Mouse (Mus musculus) spleen, embryonic (tissue): Measurements from ENCODE around the gene Smim4.

ENCODE experiments used
- CTCF ChIA-PET: fragments of 350-600 bp; sonication (Branson Sonifier 250); formaldehyde crosslinking; loops from one replicate; lab custom pipeline; 2022; lab: Charles Lee

The Smim4 gene

DNA sequence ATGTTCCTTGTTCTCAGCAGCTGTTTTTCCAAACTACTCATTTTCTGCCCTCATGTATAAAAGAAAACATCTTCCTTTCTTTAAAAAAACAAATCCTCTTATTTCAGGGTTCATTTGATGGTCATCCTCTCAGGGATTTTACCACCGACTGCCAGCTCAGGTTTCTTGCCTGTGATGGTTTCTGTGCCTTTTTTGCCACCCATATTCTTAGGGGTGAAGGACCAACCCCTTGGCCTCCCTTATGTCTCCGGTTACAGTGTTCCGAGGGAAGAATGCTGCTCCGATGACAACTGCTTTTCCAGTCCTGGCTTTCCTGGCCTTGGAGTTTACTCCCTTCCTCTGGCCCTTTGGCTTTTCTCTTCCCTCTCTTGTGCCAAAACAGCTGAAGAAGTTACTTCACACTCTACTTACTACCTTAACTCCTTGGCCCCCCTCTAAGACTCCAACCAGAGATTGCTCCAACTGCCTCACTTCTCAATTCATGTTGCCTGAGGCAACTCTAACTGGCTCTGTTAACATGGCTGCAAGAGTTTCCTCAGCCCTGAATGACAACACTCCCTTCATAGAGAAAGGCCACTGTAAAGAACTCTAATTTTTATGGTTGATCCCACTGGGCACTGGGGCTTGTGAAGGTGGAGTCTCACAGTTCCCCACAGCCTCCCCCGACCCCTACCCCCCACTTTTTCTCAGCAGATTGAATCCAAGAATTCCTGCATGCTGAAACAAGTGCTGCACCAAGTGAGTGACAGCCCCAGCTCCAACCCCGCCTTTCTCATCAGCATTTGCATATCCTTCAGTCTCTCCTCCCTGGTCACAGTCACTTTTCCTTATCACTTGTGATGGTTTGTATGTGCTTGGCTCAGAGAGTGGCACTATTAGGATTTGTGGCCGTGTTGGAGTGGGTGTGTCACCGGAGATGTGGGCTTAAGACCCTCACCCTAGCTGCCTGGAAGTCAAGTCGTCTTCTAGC lies 3.4 kb downstream of the Smim4 start:
- CTCF ChIA-PET: no interaction called here

DNA sequence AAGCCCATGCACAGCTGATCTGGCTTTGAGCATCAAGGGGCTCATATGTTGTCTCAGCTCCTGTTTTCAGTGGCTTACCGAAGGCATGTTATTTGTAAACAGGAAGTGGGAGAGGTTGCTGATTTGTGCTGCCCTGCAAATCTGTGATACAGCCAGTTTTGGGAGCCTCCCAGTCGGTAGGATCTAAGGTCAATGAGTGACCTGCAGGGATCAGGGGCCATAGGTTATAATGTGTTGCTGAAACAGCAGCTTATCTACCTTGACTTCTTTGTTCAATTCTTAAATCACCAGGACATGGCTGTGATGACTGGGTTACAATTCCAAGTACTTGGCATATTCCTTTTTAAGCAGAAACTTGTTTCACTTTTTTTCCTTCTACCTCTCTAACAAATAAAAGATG lies 13.2 kb downstream of the Smim4 start:
- CTCF ChIA-PET: no interaction called here

DNA sequence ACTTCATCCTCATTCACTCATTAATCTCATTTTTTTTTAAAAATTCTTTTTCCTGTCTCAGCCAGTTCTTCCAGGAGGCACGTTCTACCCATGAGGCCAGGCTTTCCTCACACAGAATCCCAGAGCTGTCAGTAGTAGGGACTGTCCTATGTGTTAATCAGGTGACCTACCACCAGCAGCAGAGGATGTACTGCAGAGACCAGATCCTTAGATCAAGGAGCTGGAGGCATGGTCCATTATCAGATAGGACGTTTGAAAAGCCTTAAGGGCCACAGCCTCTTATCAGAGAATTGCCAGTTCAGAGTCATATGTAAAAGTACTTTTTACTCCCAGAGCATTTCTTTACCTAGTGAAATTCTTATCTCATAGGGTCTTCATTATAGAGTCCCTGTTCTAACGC lies 14.7 kb downstream of the Smim4 start:
- CTCF ChIA-PET: no interaction called here

DNA sequence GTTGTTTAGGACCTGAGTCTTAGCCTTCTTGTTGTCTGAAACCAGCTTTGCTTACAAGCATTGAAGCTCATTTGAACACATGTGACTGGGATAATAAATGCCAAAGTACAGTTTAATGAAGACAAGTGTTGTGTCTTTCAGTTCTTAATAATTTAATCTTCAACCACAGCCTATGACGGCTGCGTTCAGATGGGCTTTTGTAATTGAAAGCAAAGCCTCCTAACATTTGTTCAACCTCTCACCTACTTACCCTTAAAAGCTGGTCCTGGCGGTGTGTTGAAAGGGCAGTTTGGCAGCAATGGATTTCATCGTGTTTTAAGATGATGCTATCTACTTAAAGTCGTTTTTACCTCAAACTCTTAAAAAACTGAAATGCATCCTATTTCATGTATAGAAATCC lies 16.6 kb downstream of the Smim4 start:
- CTCF ChIA-PET: no interaction called here

DNA sequence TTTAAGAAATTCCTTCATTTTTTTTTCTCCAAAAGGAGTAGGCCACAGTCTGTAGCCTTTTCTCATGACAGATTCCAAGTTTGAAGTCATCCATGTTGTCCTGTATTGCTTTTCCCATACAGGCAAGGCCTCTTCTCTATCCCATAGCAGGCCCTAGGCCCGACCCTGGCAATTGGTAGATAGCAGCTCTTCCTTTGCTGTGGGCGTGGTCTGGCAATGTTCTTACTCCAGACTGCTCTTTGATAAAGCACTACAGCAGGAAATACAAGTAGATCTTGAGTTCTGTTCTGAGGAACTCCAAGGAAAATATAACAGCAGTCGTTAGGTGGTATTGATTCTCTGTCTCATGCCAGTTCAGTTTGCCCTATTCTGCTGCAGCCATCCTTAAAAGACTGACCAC lies 18.1 kb downstream of the Smim4 start:
- CTCF ChIA-PET: no interaction called here

DNA sequence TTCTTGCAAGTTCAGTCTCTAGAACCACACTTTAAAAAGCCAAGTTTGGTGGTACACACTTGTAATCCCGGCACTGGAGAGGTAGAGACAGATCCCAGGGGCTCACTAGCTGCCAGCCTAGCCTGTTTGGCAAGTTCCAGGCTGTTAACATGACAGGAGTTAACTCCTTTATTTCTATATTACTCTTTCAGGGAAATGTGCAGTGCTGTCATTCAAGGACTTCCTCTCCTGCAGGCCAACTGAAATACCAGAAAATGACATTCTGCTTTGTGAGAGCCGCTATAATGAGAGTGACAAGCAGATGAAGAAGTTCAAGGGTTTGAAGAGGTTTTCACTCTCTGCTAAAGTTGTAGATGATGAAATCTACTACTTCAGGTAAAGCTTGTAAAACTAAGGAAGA lies 23.6 kb downstream of the Smim4 start:
- CTCF ChIA-PET: no interaction called here

DNA sequence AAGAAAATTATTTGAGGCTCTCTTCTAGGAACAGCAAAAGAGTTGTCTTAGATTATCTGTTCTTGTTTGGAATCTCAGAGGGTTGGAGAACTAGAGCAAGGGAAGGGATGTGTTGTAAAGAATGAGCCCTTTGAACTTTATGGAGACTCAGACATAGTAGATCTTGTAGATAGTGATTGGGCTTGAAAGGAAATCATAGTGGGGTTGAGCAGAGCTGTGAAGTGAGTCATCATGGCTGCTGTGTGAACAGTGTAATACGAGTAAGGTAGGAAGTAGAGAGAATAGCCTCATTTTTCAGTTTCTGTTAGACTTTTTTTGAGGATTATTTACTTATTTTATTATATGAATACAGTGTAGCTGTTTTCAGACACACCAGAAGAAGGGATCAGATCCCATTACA lies 38.8 kb downstream of the Smim4 start:
- CTCF ChIA-PET: no interaction called here

DNA sequence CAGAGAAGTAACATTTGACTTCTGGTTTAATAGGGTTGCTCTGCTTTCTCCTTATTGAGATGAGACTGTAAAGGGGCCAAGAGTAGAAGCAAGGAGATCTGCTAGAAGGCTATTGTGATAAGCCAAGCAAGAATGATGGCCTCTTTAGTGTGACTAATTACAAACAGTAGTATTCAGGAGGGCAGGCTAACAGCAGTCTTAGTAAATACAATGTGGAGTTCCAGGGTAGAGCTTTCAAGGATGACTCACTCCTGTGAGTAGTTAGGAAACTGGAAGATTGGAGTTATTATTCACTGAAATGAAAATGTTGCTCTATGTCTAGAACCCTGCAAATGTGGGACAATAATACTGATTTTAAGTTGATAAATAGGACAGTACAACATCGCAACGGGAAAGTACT lies 40.2 kb downstream of the Smim4 start:
- CTCF ChIA-PET: no interaction called here

DNA sequence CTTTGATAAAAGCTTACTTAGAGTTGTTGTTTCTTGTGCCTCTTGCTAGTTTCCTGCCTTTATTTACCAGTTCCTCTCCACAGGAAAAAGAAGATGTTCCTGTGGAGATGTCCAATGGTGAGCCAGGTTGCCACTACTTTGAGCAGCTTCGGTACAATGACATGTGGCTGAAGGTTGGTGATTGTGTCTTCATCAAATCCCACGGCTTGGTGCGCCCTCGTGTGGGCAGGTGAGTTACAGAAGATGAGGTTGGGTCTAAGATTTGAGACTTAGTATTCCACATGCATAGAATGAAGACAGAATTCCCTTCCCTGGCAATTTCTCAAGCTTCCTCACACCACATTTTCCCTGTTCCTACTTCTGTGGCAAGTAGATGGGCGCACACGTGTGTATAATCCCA lies 41.3 kb downstream of the Smim4 start:
- CTCF ChIA-PET: no interaction called here

DNA sequence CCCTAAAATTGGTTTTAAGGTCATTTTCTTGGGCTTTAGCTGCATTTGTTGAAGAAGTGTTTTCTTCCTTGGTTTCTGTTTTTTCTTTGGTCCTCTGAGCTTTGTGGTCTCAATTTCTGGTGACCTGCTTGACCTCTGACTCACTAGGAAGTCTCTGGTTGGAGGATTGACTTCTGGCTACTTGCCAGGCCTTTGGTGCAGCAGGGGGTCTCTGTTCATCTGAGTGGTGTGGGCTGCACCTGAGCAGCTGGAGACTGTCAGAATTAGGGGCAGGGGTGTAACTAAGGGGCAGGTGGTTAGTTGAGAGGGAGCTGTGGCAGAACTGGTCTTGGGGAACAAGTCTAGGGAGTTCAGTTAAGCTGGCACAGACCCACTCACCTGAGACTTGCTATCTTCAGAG lies 47.6 kb downstream of the Smim4 start:
- CTCF ChIA-PET: interaction anchor here (0.6 kb wide), 1 partner anchor 19 kb away, joined by 5 read pairs; no protein-coding TSS in a partner anchor

DNA sequence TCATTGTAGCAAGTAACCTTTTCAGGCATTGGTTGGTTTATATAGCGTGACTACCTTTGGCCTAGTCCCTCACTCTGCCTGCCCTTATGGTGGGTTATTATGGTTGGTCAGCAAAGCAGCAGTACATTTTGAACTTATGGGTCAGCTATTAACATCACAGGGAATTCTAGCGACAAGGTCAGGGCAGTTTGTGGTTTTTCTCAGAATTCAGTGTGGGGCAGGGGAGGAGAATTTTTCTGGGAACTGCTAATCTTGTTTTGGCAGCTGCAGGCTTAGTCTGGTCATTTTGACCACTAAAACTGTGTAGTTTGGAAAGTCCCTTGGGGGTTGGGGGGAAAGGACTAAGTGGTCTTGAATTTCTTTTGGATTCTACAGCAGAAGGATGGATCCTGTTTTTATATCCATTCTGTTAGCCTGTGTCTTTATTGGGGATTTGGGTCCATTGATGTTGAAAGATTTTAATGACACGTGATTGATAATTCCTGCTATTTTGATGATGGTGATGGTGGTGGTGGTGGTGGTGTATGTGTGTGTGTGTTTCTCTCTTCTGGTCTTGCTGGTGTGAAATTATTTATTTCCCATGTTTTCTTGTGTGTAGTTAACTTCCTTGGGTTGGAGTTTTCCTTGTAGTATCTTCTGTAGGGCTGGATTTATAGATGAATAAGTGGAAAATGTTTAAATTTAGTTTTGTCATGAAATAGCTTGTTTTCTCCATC lies 49.3 kb downstream of the Smim4 start:
- CTCF ChIA-PET: no interaction called here

DNA sequence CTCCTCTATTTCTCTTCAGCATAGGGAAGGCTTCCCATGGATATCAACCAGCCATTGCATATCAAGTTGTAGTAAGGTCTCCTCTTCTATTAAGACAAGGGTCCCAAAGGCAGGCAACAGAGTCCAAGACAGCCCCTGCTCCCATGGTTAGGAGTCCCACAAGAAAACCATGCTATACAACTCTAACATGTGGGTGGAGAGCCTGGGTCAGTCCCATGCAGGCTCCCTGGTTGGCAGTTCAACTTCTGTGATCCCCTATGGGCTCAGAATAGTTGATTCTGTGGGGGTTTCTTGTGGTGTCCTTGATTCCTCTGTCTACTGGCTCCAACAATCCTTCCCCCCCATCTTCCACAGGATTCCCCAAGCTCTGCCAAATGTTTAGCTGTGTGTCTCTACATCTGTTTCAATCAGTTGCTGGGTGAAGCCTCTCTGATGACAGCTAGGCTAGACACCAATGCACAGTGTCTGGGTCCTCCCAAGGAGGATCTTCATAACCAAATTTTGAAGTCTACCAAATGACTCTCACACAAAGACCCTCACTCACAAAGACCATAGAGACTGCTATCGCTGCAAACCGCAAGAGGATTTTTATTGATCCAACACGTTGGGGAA lies 50.1 kb downstream of the Smim4 start:
- CTCF ChIA-PET: interaction anchor here (0.6 kb wide), 1 partner anchor 102 kb away, joined by 4 read pairs; no protein-coding TSS in a partner anchor

DNA sequence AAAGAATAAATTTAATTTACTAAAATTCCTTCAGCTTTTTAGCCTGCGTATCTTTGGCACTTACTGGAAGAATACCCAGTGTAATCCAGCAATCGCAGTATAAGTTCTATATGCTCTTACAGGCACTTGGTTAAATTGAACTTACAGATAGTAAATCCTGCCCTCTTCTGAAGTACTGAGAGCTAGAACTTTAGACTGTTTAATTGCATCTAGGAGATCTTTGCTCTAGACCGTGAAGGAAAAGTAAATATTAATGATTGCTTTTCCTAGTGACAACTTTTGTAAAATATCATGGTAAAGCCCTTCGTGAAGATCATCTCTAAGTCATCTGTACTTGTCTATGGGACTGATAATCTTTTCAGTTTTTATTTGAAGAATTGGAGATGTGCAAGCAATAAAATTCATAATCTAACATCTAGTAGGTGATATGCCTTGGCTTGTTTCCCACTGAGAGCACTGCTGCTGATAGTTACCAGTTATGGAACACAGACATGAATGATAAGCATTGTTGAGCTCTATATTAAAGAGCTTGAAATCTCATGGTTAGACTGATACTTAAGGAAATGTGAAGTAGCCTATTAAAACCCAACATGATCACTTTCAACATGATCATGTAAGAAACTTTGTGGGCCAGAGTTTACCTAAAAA lies 59.5 kb downstream of the Smim4 start:
- CTCF ChIA-PET: interaction anchor here (0.7 kb wide), 1 partner anchor 41 kb away, joined by 3 read pairs; no protein-coding TSS in a partner anchor

DNA sequence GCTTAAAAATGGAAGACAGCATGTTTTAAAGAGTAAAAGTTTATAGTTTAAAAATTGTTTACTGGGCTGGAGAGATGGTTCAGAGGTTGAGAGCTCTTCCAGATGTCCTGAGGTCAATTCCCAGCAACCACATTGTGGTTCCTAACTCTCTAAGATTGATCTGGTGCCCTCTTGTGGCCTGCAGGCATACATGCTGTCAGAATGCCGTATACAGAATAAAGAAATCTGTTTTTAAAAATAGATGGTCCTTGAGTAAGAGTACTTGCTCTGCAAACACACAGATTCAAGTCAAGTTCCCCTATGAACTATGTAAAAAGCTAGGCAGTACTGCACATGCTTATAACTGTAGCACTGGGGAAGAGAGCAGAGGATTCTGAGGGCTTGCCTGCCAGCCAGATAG lies 66.5 kb downstream of the Smim4 start:
- CTCF ChIA-PET: no interaction called here

DNA sequence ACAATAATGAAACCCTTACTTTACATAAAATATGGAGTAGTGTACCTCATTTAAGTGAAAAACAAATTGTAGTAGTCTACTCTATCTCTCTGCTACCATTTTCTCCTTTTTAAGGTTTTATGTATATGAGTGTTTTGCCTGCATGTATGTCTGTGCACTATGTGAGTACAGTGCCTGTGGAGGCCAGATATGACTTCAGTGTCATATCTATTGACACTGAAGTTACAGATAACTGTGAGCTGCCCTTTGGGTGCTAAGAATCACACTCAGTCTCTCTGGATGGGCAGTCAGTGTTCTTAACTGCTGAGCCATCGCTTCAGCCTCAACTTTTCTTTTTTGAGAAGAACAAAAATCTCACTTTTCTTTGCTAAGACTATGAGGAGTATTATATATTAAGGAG lies 82.9 kb downstream of the Smim4 start:
- CTCF ChIA-PET: no interaction called here

DNA sequence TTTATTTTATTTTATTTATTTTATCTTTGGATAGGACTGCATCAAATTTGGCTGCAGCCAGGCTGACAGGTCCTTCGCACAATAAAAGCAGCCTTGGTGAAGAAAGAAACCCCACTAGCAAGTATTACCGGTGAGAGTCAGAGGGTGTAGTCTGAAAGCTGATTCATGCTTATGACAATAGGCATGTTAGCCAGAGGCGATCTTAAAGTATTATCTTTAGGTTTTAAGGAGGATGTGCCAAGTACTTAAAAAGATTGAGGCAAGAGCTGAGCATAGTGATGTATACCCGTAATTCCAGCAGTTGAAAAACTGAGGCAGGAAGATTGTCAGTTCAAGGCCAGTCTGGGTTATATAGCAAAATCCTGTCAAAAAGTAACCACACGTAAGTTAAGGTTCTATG lies 83.5 kb downstream of the Smim4 start:
- CTCF ChIA-PET: no interaction called here
